Mouse (Mus musculus): ENCODE data around the gene Rabl6. TPM values are rescaled to one million over a fixed set of nuclear protein-coding genes. Genes with fewer than 3 reads are reported as not detected.

Gene Rabl6
- total and polyA plus RNA-seq, 3 experiments: 34.6 to 62.0 (median 55.7) TPM

DNA sequence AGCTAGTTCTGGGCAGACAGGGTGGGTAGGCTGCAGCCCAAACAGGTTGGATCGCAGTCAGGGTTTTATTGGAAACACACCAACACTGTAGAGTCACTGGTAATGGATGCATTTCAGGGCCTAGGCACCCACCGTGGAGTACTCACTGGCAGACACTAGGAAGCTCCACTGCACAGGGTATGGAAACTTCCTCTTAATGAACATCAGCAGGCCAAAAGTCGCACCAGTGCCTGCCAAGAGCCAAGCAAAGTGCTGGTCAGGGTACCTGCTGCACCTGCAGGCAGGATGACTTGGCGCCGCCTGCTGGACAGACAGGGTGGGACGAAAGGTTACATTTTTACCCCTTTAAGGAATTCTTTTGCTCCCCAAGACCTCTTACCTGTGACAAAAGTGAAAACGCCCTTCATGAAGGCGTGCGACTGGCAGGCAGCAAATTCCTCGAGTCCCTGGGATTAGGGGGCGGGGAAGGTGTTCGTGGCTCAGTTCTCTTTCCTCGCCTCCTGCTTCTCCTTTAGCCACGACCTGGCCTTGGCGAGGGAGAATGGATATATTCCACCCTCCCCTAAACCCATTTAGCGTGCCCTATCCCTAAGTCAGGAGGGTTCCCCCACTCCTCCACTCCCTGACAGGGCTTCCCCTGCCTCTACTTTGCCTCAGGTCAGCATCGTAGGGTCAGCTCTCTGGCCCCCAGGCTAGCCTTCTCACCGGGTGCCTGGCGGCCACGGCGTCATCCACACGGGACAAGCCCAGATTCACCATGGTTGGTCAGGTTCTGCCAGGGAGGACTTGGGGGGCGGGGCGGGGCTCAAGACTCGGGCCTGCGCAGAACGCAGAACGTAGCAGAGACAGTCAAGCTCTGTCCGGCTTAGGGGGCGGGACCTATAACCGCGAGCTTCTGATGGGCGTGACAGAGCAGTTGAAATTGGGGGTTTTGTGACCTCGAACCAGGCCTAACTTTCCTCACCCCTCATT is 13.2 kb upstream of the Rabl6 start, which contains the start of gene Tmem141:
Tmem141 (minus strand) TSS at position 777 of the 972 bp plus-strand sequence.
- dilution Hi-C loops (cut with MboI; ENCODE audit: extremely low pct_ligation_motif_present, extremely low pct_unique_long_range_greater_than_20kb, low sequenced_read_pairs): no loop called here
- no peaks in the 10 kb centered on the region for H3K79me2 ChIP-seq (replicated peaks; ENCODE audit: control insufficient read depth, extremely low read depth, insufficient read depth, poor library complexity, severe bottlenecking)
- peaks cover 0 to 3% of the 10 kb centered on the region in 2 experiments for H3K36me3 ChIP-seq (replicated peaks in 1 of 2; ENCODE audit: control insufficient read depth in 1 of 2, insufficient read depth in 1 of 2, low read length in 1 of 2)
- H3K27me3 ChIP-seq (replicated peaks): peaks cover 42% of the 10 kb centered on the region
- H3K4me3 ChIP-seq (replicated peaks in 1 of 3; ENCODE audit: low read depth in 2 of 3, low read length in 2 of 3, poor library complexity in 1 of 3): peak within 1 kb of the TSS; percentile 52 to 60 (median 56)
- peak within 1 kb of the TSS; percentile 51; the same call in 1 of the 2 replicates for H3K9ac ChIP-seq (ENCODE audit: insufficient read depth, low read depth)
- H3K4me1 ChIP-seq (ENCODE audit: control insufficient read depth in 1 of 2, insufficient read depth in 2 of 2): peaks cover 0 to 10% of the 10 kb centered on the region in 2 experiments; a peak in 2 of 4 replicates
- in situ Hi-C loops (cut with MboI; ENCODE audit: low pct_ligation_motif_present, low pct_unique_long_range_greater_than_20kb, low sequenced_read_pairs): no loop called here
- peak within 1 kb of the TSS; percentile 82 for H3K4me2 ChIP-seq (ENCODE audit: insufficient read depth, low read depth, poor library complexity, severe bottlenecking)
- peak; percentile 80 for DNase-seq (ENCODE audit: extremely low read depth)
- no peaks in the 10 kb centered on the region for H3K9me3 ChIP-seq (replicated peaks; ENCODE audit: low read length)
- TF ChIP-seq SMC3 (IDR thresholded peaks at IDR 0.05; ENCODE audit: low read depth, low read length): peak; percentile 54
- no peak for TF ChIP-seq JUND (conservative IDR thresholded peaks at IDR 0.05; ENCODE audit: low read depth, low read length)
- no peak for TF ChIP-seq KAT2A (IDR thresholded peaks at IDR 0.05; ENCODE audit: insufficient replicate concordance, low read length)
- TF ChIP-seq TBP (conservative IDR thresholded peaks at IDR 0.05; ENCODE audit: low read depth, low read length): no peak
- peak; percentile 87 for TF ChIP-seq NRF1 (IDR thresholded peaks at IDR 0.05; ENCODE audit: low read depth, low read length)
- peak; percentile 56; the same call in 1 of the 2 replicates for TF ChIP-seq POLR2A (IDR thresholded peaks at IDR 0.05; ENCODE audit: low read depth, low read length)
- peak; percentile 69 to 74 for TF ChIP-seq CTCF (conservative IDR thresholded peaks at IDR 0.05 in 1 of 2, IDR thresholded peaks at IDR 0.05 in 1 of 2; ENCODE audit: low read depth in 2 of 2, low read length in 2 of 2)
- peak; percentile 35; the same call in 1 of the 2 replicates for TF ChIP-seq TCF12 (IDR thresholded peaks at IDR 0.05; ENCODE audit: low read depth, low read length)
- TF ChIP-seq UBTF (IDR thresholded peaks at IDR 0.05; ENCODE audit: low read depth, low read length): no peak
- no peak for TF ChIP-seq MXI1 (IDR thresholded peaks at IDR 0.05; ENCODE audit: low read depth, low read length)
- no peak for TF ChIP-seq CHD1 (IDR thresholded peaks at IDR 0.05; ENCODE audit: low read depth, low read length)
- peak; percentile 27; the same call in 1 of the 2 replicates for TF ChIP-seq IRF4 (IDR thresholded peaks at IDR 0.05; ENCODE audit: low read depth, low read length)
- peak; percentile 38 for TF ChIP-seq RAD21 (IDR thresholded peaks at IDR 0.05; ENCODE audit: low read depth, low read length)
- no peak within 1 kb of the TSS for H3K27ac ChIP-seq (ENCODE audit: insufficient read depth, low read depth)

GRCm38 (mm10) chr2:25620852-25621228 is 12.5 kb upstream of the Rabl6 start:
- in situ Hi-C loops (cut with MboI; ENCODE audit: low pct_ligation_motif_present, low pct_unique_long_range_greater_than_20kb, low sequenced_read_pairs): no loop called here
- H3K36me3 ChIP-seq (replicated peaks in 1 of 2; ENCODE audit: control insufficient read depth in 1 of 2, insufficient read depth in 1 of 2, low read length in 1 of 2): peaks cover 0 to 3% of the 10 kb centered on the region in 2 experiments
- no peak overlapping the region for H3K4me2 ChIP-seq (ENCODE audit: insufficient read depth, low read depth, poor library complexity, severe bottlenecking)
- TF ChIP-seq USF1 (IDR thresholded peaks at IDR 0.05; ENCODE audit: low read depth, low read length) (no peak), E2F4 (IDR thresholded peaks at IDR 0.05; ENCODE audit: insufficient replicate concordance, low read depth, low read length) (no peak), MAFK (IDR thresholded peaks at IDR 0.05; ENCODE audit: insufficient replicate concordance, low read length) (no peak), TCF12 (IDR thresholded peaks at IDR 0.05; ENCODE audit: low read depth, low read length) (no peak), SMC3 (IDR thresholded peaks at IDR 0.05; ENCODE audit: low read depth, low read length) (no peak), TBP (conservative IDR thresholded peaks at IDR 0.05; ENCODE audit: low read depth, low read length) (no peak), CHD1 (IDR thresholded peaks at IDR 0.05; ENCODE audit: low read depth, low read length) (no peak), GABPA (IDR thresholded peaks at IDR 0.05; ENCODE audit: insufficient replicate concordance, low read depth, low read length) (no peak), JUN (IDR thresholded peaks at IDR 0.05; ENCODE audit: insufficient read depth, low read depth, low read length) (no peak), MAX (IDR thresholded peaks at IDR 0.05; ENCODE audit: low read length) (no peak), IRF4 (IDR thresholded peaks at IDR 0.05; ENCODE audit: low read depth, low read length) (no peak), KAT2A (IDR thresholded peaks at IDR 0.05; ENCODE audit: insufficient replicate concordance, low read length) (no peak), ZNF384 (IDR thresholded peaks at IDR 0.05; ENCODE audit: low read depth, low read length) (no peak), ZC3H11A (IDR thresholded peaks at IDR 0.05; ENCODE audit: low read depth, low read length) (no peak), UBTF (IDR thresholded peaks at IDR 0.05; ENCODE audit: low read depth, low read length) (no peak), RCOR1 (conservative IDR thresholded peaks at IDR 0.05; ENCODE audit: low read depth, low read length) (no peak), HCFC1 (IDR thresholded peaks at IDR 0.05; ENCODE audit: low read depth, low read length) (no peak), CHD2 (IDR thresholded peaks at IDR 0.05; ENCODE audit: low read length) (no peak)
- H3K27ac ChIP-seq (ENCODE audit: insufficient read depth, low read depth): no peak overlapping the region
- dilution Hi-C loops (cut with MboI; ENCODE audit: extremely low pct_ligation_motif_present, extremely low pct_unique_long_range_greater_than_20kb, low sequenced_read_pairs): no loop called here
- no peaks in the 10 kb centered on the region for H3K79me2 ChIP-seq (replicated peaks; ENCODE audit: control insufficient read depth, extremely low read depth, insufficient read depth, poor library complexity, severe bottlenecking)
- peaks cover 35% of the 10 kb centered on the region for H3K27me3 ChIP-seq (replicated peaks)
- H3K9ac ChIP-seq (ENCODE audit: insufficient read depth, low read depth): no peak overlapping the region
- H3K4me3 ChIP-seq (replicated peaks in 1 of 3; ENCODE audit: low read depth in 2 of 3, low read length in 2 of 3, poor library complexity in 1 of 3): no peak overlapping the region
- H3K9me3 ChIP-seq (replicated peaks; ENCODE audit: low read length): no peaks in the 10 kb centered on the region
- H3K4me1 ChIP-seq (ENCODE audit: control insufficient read depth in 1 of 2, insufficient read depth in 2 of 2): peaks cover 0 to 10% of the 10 kb centered on the region in 2 experiments; a peak in 2 of 4 replicates
- no peak for DNase-seq (ENCODE audit: extremely low read depth)

All from CH12.LX (cell line).